In genomic region chr2:142682965-142683709, GRCm38 (mm10) we compare ENCODE assay signal across 19 mouse cellular contexts.
"Had no signal": no experiment of that assay in that cellular context is flagged by ENCODE, and none has a peak within 500 bp of the region (broad histone marks: within the 10 kb centered on the region; RNA-seq: fewer than 3 reads in every experiment).

No protein-coding gene starts in this region.

- H3K27me3 ChIP-seq: liver, embryonic 12.5 days; midbrain, embryonic 12.5 days; neural tube, embryonic 13.5 days; neural tube, embryonic 15.5 days had no signal

- H3K9ac ChIP-seq: liver, embryonic 12.5 days; liver, embryonic 14.5 days; midbrain, embryonic 12.5 days; neural tube, embryonic 13.5 days; neural tube, embryonic 15.5 days had no signal

- H3K27ac ChIP-seq: liver, embryonic 12.5 days; liver, embryonic 14.5 days; midbrain, embryonic 10.5 days; midbrain, embryonic 12.5 days; neural tube, embryonic 13.5 days; neural tube, embryonic 15.5 days had no signal

- H3K9me3 ChIP-seq: liver, embryonic 12.5 days; midbrain, embryonic 10.5 days; midbrain, embryonic 12.5 days; neural tube, embryonic 13.5 days; neural tube, embryonic 15.5 days had no signal

- H3K4me2 ChIP-seq: liver, embryonic 12.5 days; midbrain, embryonic 12.5 days; neural tube, embryonic 13.5 days; neural tube, embryonic 15.5 days had no signal

- DNase-seq: lung, adult 2 months; lung, postnatal 10 days; midbrain, embryonic 14.5 days; retina, postnatal 1 day; right cerebral cortex, adult 18-20 months; right cerebral cortex, postnatal 25 days; right cerebral cortex, postnatal 4 days; spleen, adult 18-20 months; thymus, adult 18-20 months; thymus, postnatal 14 days; thymus, postnatal 36 days had no signal

- H3K36me3 ChIP-seq: liver, embryonic 12.5 days; midbrain, embryonic 10.5 days; midbrain, embryonic 12.5 days; neural tube, embryonic 13.5 days; neural tube, embryonic 15.5 days had no signal

- ATAC-seq: liver, embryonic 12.5 days; midbrain, embryonic 16.5 days had no signal

- H3K4me3 ChIP-seq: liver, embryonic 12.5 days; midbrain, embryonic 10.5 days; midbrain, embryonic 12.5 days; myocyte; neural tube, embryonic 13.5 days; neural tube, embryonic 15.5 days had no signal

- H3K4me1 ChIP-seq: liver, embryonic 12.5 days; midbrain, embryonic 10.5 days; midbrain, embryonic 12.5 days; neural tube, embryonic 13.5 days; neural tube, embryonic 15.5 days had no signal
